Mouse (Mus musculus) gastrocnemius, adult 18-20 months (tissue): Measurements from ENCODE around the gene Gpr137. TPM values are rescaled to one million over a fixed set of nuclear protein-coding genes. Genes with fewer than 3 reads are reported as not detected.

Source experiments
- DNase-seq: peaks from one replicate; pipeline ENCODE4 v3.0.0; 2021; ENCODE audit warnings: low spot score
- total RNA-seq, 2 experiments: library from RNA; stranded (reverse); gene quantifications; 2 replicates each; pipeline ENCODE4 v1.2.3; 2021

Gene Gpr137
- total RNA-seq, 2 experiments from 2014 or later, result 10.0 to 10.4 TPM

- DNase-seq, result peak; percentile 80
Observed at GRCm38 (mm10) chr19:6974211-6975205, 32.2 kb upstream of the Gpr137 start, which contains the start of gene Ppp1r14b. Gene Ppp1r14b, plus strand, starts transcription at chr19:6974968.

- DNase-seq, result no peak
Observed at GRCm38 (mm10) chr19:6973581-6974190, 31.4 kb upstream of the Gpr137 start.

DNA sequence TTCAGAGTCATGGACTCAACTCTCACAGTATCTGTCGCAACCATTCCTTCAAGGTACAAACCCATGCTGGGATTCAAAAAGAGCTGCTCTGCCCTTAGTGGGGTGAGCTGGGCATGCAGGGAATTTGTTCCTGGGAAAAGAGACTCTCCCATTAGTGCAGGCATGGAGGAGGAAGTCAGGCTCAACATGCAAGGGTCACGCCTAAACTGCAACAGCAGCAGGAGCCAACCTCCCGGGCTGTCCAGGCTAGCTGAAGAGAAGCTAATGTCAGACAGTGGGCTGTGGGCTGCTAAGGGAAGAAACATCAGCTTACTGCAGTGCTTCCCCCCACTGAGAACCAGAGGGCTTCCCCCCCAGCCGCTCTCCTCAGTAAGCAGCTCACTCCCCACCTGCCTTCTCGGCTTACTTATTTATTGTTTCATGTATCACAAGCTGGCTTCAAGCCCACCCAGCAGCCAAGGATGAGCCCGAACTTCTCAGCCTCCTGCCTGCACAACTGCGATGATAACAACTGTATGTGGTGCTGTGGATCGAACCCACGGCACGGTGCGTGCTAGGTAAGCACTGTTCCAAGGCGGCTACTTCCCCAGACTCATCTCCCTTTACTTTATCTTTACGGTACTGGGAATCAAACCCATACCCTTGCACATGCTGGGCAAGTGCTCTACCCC lies 30.1 kb upstream of the Gpr137 start:
- DNase-seq, result no peak

GRCm38 (mm10) chr19:6971644-6972043 lies 29.4 kb upstream of the Gpr137 start:
- DNase-seq, result no peak

GRCm38 (mm10) chr19:6970460-6971085 lies 28.3 kb upstream of the Gpr137 start:
- DNase-seq, result no peak

GRCm38 (mm10) chr19:6969665-6970381 lies 27.5 kb upstream of the Gpr137 start:
- peak; percentile 75 for DNase-seq

DNA sequence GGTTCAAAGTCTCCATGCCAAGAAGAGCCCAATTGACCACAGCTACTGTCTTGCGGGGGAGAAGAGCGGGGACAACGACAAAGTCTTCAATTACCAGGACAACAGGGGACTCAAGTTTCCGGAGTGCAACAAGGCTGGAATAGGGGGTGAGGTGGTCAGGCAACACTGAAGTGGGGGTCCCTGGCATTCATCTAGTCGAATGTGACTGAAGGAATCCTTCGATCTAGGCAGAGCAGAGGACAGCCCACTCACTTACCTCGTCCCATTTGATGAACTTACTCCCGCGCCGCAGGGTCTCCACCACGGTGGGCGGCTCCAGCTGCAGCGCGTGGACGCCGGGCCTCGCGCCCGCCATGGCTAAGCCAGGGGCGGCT lies 27.0 kb upstream of the Gpr137 start:
- no peak for DNase-seq

GRCm38 (mm10) chr19:6968491-6969271 lies 26.4 kb upstream of the Gpr137 start:
- no peak for DNase-seq

DNA sequence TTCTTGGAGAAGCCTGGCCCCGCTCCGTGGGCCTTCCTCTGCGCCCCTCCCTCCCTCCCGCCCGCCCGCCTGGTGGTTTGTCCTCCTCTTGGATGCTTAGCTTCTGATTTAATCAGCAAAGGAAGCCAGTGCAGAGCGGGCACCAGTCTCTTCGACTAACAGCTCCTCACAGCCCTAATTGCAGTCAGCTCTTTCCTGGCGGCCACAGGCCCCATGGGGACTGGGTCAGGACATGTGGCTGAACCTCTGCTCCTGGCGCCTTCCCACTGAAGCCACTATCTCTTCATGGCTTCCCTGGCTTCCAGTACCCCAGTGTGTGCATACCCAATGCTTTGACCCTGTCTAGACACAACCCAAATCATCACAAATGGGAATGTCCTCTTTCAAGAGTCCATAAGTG lies 14.2 kb upstream of the Gpr137 start:
- no peak for DNase-seq

GRCm38 (mm10) chr19:6955424-6955823 lies 13.1 kb upstream of the Gpr137 start:
- no peak for DNase-seq

- DNase-seq, result no peak
Observed at GRCm38 (mm10) chr19:6954046-6954445, 11.8 kb upstream of the Gpr137 start.

DNA sequence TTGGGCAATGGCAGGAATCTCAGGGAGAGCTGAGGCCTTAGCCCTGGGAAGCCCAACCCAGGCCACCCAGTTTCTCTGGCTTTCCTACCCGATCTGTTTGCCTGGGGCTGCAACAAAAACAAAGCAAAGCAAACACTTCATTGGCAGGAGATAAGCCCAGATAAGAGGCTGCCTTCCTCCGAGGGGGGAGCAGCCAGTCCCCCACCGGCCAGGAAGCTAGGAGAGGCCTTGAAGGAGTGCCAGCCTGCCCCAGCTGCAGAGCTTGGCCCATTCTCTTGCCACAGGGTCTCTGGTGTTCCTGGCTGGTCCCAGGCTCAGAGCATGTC lies 10.4 kb upstream of the Gpr137 start:
- DNase-seq, result no peak

- peak; percentile 87 for DNase-seq
Observed at GRCm38 (mm10) chr19:6951994-6952711, 9.9 kb upstream of the Gpr137 start.

DNA sequence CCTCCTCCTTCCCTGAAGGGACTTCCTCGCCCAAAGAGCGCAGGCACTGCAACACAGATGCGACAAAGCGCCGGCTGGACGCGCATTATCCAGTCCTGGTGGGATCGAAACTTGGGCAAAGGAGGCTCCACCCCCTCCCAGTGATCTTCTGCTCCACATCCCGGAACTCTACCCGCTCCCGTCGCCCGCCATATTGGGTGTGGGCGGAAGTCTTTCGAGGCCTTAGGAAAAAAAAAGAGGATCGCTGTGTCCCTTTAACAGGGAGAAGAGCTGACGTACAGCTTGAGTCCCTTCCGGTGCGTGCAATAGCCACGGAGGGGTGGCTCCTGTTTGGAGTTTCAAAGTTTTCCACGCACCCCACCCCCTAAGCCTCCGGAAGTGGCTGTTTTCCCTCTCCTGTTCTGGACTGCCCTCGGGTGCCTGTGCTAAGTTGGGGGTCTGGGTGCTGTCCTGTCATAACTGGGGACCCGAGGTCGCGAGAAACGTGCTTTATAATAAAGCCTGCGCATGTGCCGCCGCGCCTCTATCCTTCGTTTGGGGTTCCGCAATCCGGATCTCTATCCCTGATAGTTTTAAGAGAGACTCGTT lies 9.2 kb upstream of the Gpr137 start:
- DNase-seq, result peak; percentile 97

GRCm38 (mm10) chr19:6950613-6951153 lies 8.4 kb upstream of the Gpr137 start:
- peak; percentile 46 for DNase-seq

DNA sequence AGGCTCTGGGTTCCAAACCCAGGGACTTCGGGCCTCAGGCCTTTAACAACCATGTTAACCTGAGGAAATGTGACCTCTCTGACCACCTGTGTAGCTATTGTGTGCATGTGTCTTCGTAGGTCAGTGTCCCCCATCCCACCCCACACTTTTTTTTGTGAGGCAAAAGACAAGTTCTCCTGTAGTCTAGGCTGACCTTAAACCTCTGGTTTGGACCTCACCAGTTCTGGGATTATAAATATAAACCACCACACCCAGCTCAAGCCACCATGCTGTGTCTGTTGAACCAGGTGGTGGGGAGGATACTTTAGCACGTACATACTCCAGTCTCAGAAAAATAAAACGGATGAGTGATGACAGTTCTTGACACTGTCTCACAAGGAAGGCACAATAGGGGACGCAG lies 7.7 kb upstream of the Gpr137 start:
- DNase-seq, result no peak

DNA sequence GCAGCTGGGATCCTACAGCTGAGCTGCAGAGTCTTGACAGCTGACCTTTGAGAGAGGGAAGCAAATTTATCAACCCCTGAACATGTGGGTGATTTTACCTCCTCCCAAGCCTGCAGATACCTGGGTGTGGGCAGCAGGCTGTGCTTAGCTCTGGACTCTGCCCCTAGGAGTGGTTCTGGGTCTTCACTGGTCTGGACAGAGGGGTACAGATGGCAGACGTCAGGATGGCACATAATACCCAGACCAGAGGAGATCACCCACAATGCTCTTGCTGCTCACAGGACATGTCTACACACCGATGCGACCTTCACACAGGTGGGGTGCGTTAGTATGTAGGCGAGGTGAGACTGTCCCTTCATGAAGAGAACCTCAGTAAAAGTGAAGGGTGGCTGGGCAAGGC lies 7.3 kb upstream of the Gpr137 start:
- no peak for DNase-seq

DNA sequence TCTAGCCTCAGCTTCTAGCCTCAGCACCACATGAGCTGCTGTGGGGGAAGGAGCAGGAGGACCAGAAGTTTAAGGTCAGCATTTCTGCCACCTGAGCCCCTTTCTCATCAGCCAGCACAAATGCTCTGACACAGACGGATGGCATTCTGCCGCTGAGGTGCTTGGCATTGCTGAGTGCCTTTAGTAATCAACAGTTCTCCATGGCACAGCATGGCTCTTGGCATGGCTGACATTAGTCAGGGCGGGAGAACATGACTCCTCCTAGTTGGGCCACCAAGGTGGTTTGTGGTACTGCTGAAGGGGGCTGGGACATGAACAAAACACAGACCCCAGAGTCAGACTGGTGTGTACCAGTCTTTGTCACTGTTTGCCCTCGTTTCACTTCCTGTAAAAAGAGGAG lies 5.9 kb upstream of the Gpr137 start:
- DNase-seq, result no peak

GRCm38 (mm10) chr19:6947742-6948141 lies 5.5 kb upstream of the Gpr137 start:
- DNase-seq, result no peak
